Mouse (Mus musculus): ENCODE measurements around the gene Arap2. TPM values are rescaled to one million over a fixed set of nuclear protein-coding genes. Genes with fewer than 3 reads are reported as not detected.
A peak's percentile ranks its signal among the peaks of the same experiment; 100 is the strongest.

Gene Arap2
- polyA plus RNA-seq, 1 experiment from 2014 or later, result 4.2 TPM

GRCm38 (mm10) chr5:62777804-62778203 is 11.8 kb upstream of the Arap2 start:
- WGBS (ENCODE audit: insufficient replicate concordance), result 82% methylated on average over 8 of the region's 8 CpGs

GRCm38 (mm10) chr5:62771775-62772599 is 6.0 kb upstream of the Arap2 start:
- Histone ChIP-seq H3K9me3 (replicated peaks; ENCODE audit: control insufficient read depth, low read length) (no peaks in the 10 kb centered on the region), H3K9ac (ENCODE audit: low read depth, low read length) (no peak overlapping the region), H3K27ac (ENCODE audit: low read depth, low read length) (no peak overlapping the region), H3K4me3 (ENCODE audit: low read depth, low read length) (no peak overlapping the region), H3K4me1 (ENCODE audit: control insufficient read depth, insufficient read depth, low read length) (no peaks in the 10 kb centered on the region), H3K4me2 (no peak overlapping the region), H3K27me3 (ENCODE audit: control insufficient read depth, insufficient read depth, low read length) (no peaks in the 10 kb centered on the region), H3K36me3 (ENCODE audit: control insufficient read depth, insufficient read depth, low read length) (no peaks in the 10 kb centered on the region)
- WGBS (ENCODE audit: insufficient replicate concordance), result 77% methylated on average over 11 of the region's 11 CpGs
- no peak for ATAC-seq (replicated peaks; ENCODE audit: insufficient number of reproducible peaks, low FRiP score, low TSS enrichment)

More at GRCm38 (mm10) chr5:62777804-62778203, 11.8 kb upstream of the Arap2 start:
- H3K36me3 ChIP-seq (ENCODE audit: control insufficient read depth, insufficient read depth, low read length), result no peaks in the 10 kb centered on the region
- H3K4me2 ChIP-seq, result no peak overlapping the region
- no peak overlapping the region for H3K27ac ChIP-seq (ENCODE audit: low read depth, low read length)
- no peak overlapping the region for H3K4me3 ChIP-seq (ENCODE audit: low read depth, low read length)
- no peaks in the 10 kb centered on the region for H3K4me1 ChIP-seq (ENCODE audit: control insufficient read depth, insufficient read depth, low read length)
- H3K9me3 ChIP-seq (replicated peaks; ENCODE audit: control insufficient read depth, low read length), result no peaks in the 10 kb centered on the region
- no peaks in the 10 kb centered on the region for H3K27me3 ChIP-seq (ENCODE audit: control insufficient read depth, insufficient read depth, low read length)
- no peak for ATAC-seq (replicated peaks; ENCODE audit: insufficient number of reproducible peaks, low FRiP score, low TSS enrichment)
- H3K9ac ChIP-seq (ENCODE audit: low read depth, low read length), result no peak overlapping the region

- no peaks in the 10 kb centered on the region for H3K9me3 ChIP-seq (replicated peaks; ENCODE audit: control insufficient read depth, low read length)
- no peaks in the 10 kb centered on the region for H3K27me3 ChIP-seq (ENCODE audit: control insufficient read depth, insufficient read depth, low read length)
- peak overlapping the region; percentile 64 for H3K4me3 ChIP-seq (ENCODE audit: low read depth, low read length)
- peak overlapping the region; percentile 78 for H3K4me2 ChIP-seq
- H3K36me3 ChIP-seq (ENCODE audit: control insufficient read depth, insufficient read depth, low read length), result no peaks in the 10 kb centered on the region
- no peak overlapping the region for H3K27ac ChIP-seq (ENCODE audit: low read depth, low read length)
- no peak for ATAC-seq (replicated peaks; ENCODE audit: insufficient number of reproducible peaks, low FRiP score, low TSS enrichment)
- 17% methylated on average over 5 of the region's 5 CpGs for WGBS (ENCODE audit: insufficient replicate concordance)
- peaks cover 14% of the 10 kb centered on the region; the same call in 1 of the 2 replicates for H3K4me1 ChIP-seq (ENCODE audit: control insufficient read depth, insufficient read depth, low read length)
- H3K9ac ChIP-seq (ENCODE audit: low read depth, low read length), result peak overlapping the region; percentile 74
Measured at GRCm38 (mm10) chr5:62765459-62765783, 538 bp downstream of the Arap2 start.

- H3K4me1 ChIP-seq (ENCODE audit: control insufficient read depth, insufficient read depth, low read length), result peaks cover 14% of the 10 kb centered on the region; the same call in 1 of the 2 replicates
- no peaks in the 10 kb centered on the region for H3K36me3 ChIP-seq (ENCODE audit: control insufficient read depth, insufficient read depth, low read length)
- no peak for ATAC-seq (replicated peaks; ENCODE audit: insufficient number of reproducible peaks, low FRiP score, low TSS enrichment)
- no peak overlapping the region for H3K4me3 ChIP-seq (ENCODE audit: low read depth, low read length)
- H3K9ac ChIP-seq (ENCODE audit: low read depth, low read length), result no peak overlapping the region
- no peaks in the 10 kb centered on the region for H3K9me3 ChIP-seq (replicated peaks; ENCODE audit: control insufficient read depth, low read length)
- H3K27me3 ChIP-seq (ENCODE audit: control insufficient read depth, insufficient read depth, low read length), result no peaks in the 10 kb centered on the region
- H3K27ac ChIP-seq (ENCODE audit: low read depth, low read length), result no peak overlapping the region
- no peak overlapping the region; the same call in 1 of the 2 replicates for H3K4me2 ChIP-seq
- 74% methylated on average over 5 of the region's 5 CpGs for WGBS (ENCODE audit: insufficient replicate concordance)
Measured at GRCm38 (mm10) chr5:62764161-62764560, 1.8 kb downstream of the Arap2 start.

- Histone ChIP-seq H3K27ac (ENCODE audit: low read depth, low read length) (peak overlapping the region; percentile 64), H3K4me2 (peak overlapping the region; percentile 29; the same call in 1 of the 2 replicates), H3K27me3 (ENCODE audit: control insufficient read depth, insufficient read depth, low read length) (no peaks in the 10 kb centered on the region), H3K4me3 (ENCODE audit: low read depth, low read length) (no peak overlapping the region), H3K36me3 (ENCODE audit: control insufficient read depth, insufficient read depth, low read length) (no peaks in the 10 kb centered on the region), H3K4me1 (ENCODE audit: control insufficient read depth, insufficient read depth, low read length) (peaks cover 14% of the 10 kb centered on the region; the same call in 1 of the 2 replicates), H3K9ac (ENCODE audit: low read depth, low read length) (no peak overlapping the region), H3K9me3 (replicated peaks; ENCODE audit: control insufficient read depth, low read length) (no peaks in the 10 kb centered on the region)
- no peak for ATAC-seq (replicated peaks; ENCODE audit: insufficient number of reproducible peaks, low FRiP score, low TSS enrichment)
- 56% methylated on average over 1 of the region's 1 CpGs for WGBS (ENCODE audit: insufficient replicate concordance)
Measured at GRCm38 (mm10) chr5:62763046-62763445, 2.9 kb downstream of the Arap2 start.

- H3K9me3 ChIP-seq (replicated peaks; ENCODE audit: control insufficient read depth, low read length), result no peaks in the 10 kb centered on the region
- 9% methylated on average over 4 of the region's 4 CpGs for WGBS (ENCODE audit: insufficient replicate concordance)
- no peaks in the 10 kb centered on the region for H3K36me3 ChIP-seq (ENCODE audit: control insufficient read depth, insufficient read depth, low read length)
- H3K4me2 ChIP-seq, result peak overlapping the region; percentile 29
- H3K27ac ChIP-seq (ENCODE audit: low read depth, low read length), result peak overlapping the region; percentile 64
- peaks cover 14% of the 10 kb centered on the region; the same call in 1 of the 2 replicates for H3K4me1 ChIP-seq (ENCODE audit: control insufficient read depth, insufficient read depth, low read length)
- no peak overlapping the region for H3K4me3 ChIP-seq (ENCODE audit: low read depth, low read length)
- no peak overlapping the region for H3K9ac ChIP-seq (ENCODE audit: low read depth, low read length)
- H3K27me3 ChIP-seq (ENCODE audit: control insufficient read depth, insufficient read depth, low read length), result no peaks in the 10 kb centered on the region
- ATAC-seq (replicated peaks; ENCODE audit: insufficient number of reproducible peaks, low FRiP score, low TSS enrichment), result no peak
Measured at GRCm38 (mm10) chr5:62762298-62762960, 3.5 kb downstream of the Arap2 start.

- peak overlapping the region; percentile 41; the same call in 1 of the 2 replicates for H3K27ac ChIP-seq (ENCODE audit: low read depth, low read length)
- ATAC-seq (replicated peaks; ENCODE audit: insufficient number of reproducible peaks, low FRiP score, low TSS enrichment), result no peak
- no peak overlapping the region for H3K9ac ChIP-seq (ENCODE audit: low read depth, low read length)
- no peaks in the 10 kb centered on the region for H3K36me3 ChIP-seq (ENCODE audit: control insufficient read depth, insufficient read depth, low read length)
- no peak overlapping the region for H3K4me3 ChIP-seq (ENCODE audit: low read depth, low read length)
- H3K4me2 ChIP-seq, result no peak overlapping the region
- H3K9me3 ChIP-seq (replicated peaks; ENCODE audit: control insufficient read depth, low read length), result no peaks in the 10 kb centered on the region
- H3K4me1 ChIP-seq (ENCODE audit: control insufficient read depth, insufficient read depth, low read length), result peaks cover 14% of the 10 kb centered on the region; the same call in 1 of the 2 replicates
- no peaks in the 10 kb centered on the region for H3K27me3 ChIP-seq (ENCODE audit: control insufficient read depth, insufficient read depth, low read length)
- 36% methylated on average over 5 of the region's 5 CpGs for WGBS (ENCODE audit: insufficient replicate concordance)
Measured at GRCm38 (mm10) chr5:62760791-62761504, 5.0 kb downstream of the Arap2 start.

- 75% methylated on average over 3 of the region's 3 CpGs for WGBS (ENCODE audit: insufficient replicate concordance)
- Histone ChIP-seq H3K4me2 (no peak overlapping the region), H3K36me3 (ENCODE audit: control insufficient read depth, insufficient read depth, low read length) (no peaks in the 10 kb centered on the region), H3K9ac (ENCODE audit: low read depth, low read length) (no peak overlapping the region), H3K9me3 (replicated peaks; ENCODE audit: control insufficient read depth, low read length) (no peaks in the 10 kb centered on the region), H3K27me3 (ENCODE audit: control insufficient read depth, insufficient read depth, low read length) (no peaks in the 10 kb centered on the region), H3K4me3 (ENCODE audit: low read depth, low read length) (no peak overlapping the region), H3K4me1 (ENCODE audit: control insufficient read depth, insufficient read depth, low read length) (no peaks in the 10 kb centered on the region), H3K27ac (ENCODE audit: low read depth, low read length) (no peak overlapping the region)
- ATAC-seq (replicated peaks; ENCODE audit: insufficient number of reproducible peaks, low FRiP score, low TSS enrichment), result no peak
Measured at GRCm38 (mm10) chr5:62755808-62756527, 10.0 kb downstream of the Arap2 start.
